Mouse (Mus musculus) thymus, adult 18-20 months (tissue): ENCODE measurements around the gene Defa2.
"Not testable (repeated sequence)": the region's sequence is repeated elsewhere in the genome, so short reads cannot be mapped to it uniquely, and the experiment has no call there.

Source experiments
- DNase-seq, 2 experiments: peaks; one replicate each; pipeline ENCODE4 v3.0.0; 2022; ENCODE audit warnings: mixed read lengths in 2 of 2

Defa2 gene

GRCm38 (mm10) chr8:21378215-21378614 lies at the start of gene Defa2:
Gene Defa2 (plus strand): TSS chr8:21378515.
- not testable (repeated sequence) for DNase-seq

GRCm38 (mm10) chr8:21391511-21391910 lies 13.2 kb downstream of the Defa2 start, which contains the start of gene Defa33:
Gene Defa33 (plus strand): TSS chr8:21391811.
- DNase-seq = not testable (repeated sequence)

GRCm38 (mm10) chr8:21427111-21427510 lies 48.8 kb downstream of the Defa2 start, which contains the start of gene Defa36:
Gene Defa36 (plus strand): TSS chr8:21427411.
- not testable (repeated sequence) for DNase-seq
